ENCODE assay signal across 7 mouse cellular contexts in genomic region chr2:163481539-163482029, GRCm38 (mm10). TPM values are rescaled to one million over a fixed set of nuclear protein-coding genes. Genes with fewer than 3 reads are reported as not detected.
DNase-seq lines count a peak whose midpoint lies in the region; ATAC-seq lines count a peak whose summit lies in the region.

No protein-coding gene starts in this region.

- peak; percentile 39 to 50 for DNase-seq in kidney, adult 8-10 months
- peak; percentile 34 for DNase-seq in lung, postnatal 10 days
- DNase-seq in yolk sac, embryonic 10.5 days (ENCODE audit: low spot score), result peak; percentile 63
- no peak for DNase-seq in adipocyte (ENCODE audit: low spot score)
- no peak for DNase-seq in layer of hippocampus, postnatal 36 days

- peak; percentile 25; the same call in 1 of the 2 replicates for ATAC-seq in common myeloid progenitor, adult 5-6 weeks (replicated peaks; ENCODE audit: low read depth, poor library complexity, severe bottlenecking)
- 0 out of 2 replicates have a peak, but pooled peaks have one; percentile 42 for ATAC-seq in erythroblast, adult 5-6 weeks (replicated peaks; ENCODE audit: low FRiP score, poor library complexity, severe bottlenecking)

RNA-seq across cellular contexts. Expression of gene Fitm2, which starts 9.2 kb away (rescaled TPM):
- total RNA-seq in common myeloid progenitor, adult 5-6 weeks (2017), result 3.9 and 5.2 TPM in 2 replicates
- total RNA-seq in erythroblast, adult 5-6 weeks (2015; ENCODE audit: low replicate concordance), result 0.21 TPM in 1 of 2 replicates, not detected in the other
- total RNA-seq in erythroblast, adult 5-6 weeks (2017; ENCODE audit: low replicate concordance), result 0.77 and 2.2 TPM in 2 replicates
- total RNA-seq in layer of hippocampus, postnatal 36 days (2021), result 10 to 100 TPM; 19.2 to 20.9 TPM

RNA-seq across cellular contexts. Expression of gene R3hdml, which starts 10.5 kb away (rescaled TPM):
- total RNA-seq in common myeloid progenitor, adult 5-6 weeks (2017), result not detected in 2 replicates
- not detected in 2 replicates for total RNA-seq in erythroblast, adult 5-6 weeks (2015; ENCODE audit: low replicate concordance)
- not detected in 2 replicates for total RNA-seq in erythroblast, adult 5-6 weeks (2017; ENCODE audit: low replicate concordance)
- total RNA-seq in layer of hippocampus, postnatal 36 days (2021), result not detected

RNA-seq across cellular contexts. Expression of gene Hnf4a, which starts 25.0 kb away (rescaled TPM):
- total RNA-seq in common myeloid progenitor, adult 5-6 weeks (2017), result 4.1 and 6.1 TPM in 2 replicates
- not detected in 2 replicates for total RNA-seq in erythroblast, adult 5-6 weeks (2015; ENCODE audit: low replicate concordance)
- 0.26 and 0.42 TPM in 2 replicates for total RNA-seq in erythroblast, adult 5-6 weeks (2017; ENCODE audit: low replicate concordance)
- not detected for total RNA-seq in layer of hippocampus, postnatal 36 days (2021)

RNA-seq across cellular contexts. Expression of gene Gdap1l1, which starts 43.3 kb away (rescaled TPM):
- 0.73 TPM in 1 of 2 replicates, not detected in the other for total RNA-seq in common myeloid progenitor, adult 5-6 weeks (2017)
- total RNA-seq in erythroblast, adult 5-6 weeks (2015; ENCODE audit: low replicate concordance), result not detected in 2 replicates
- total RNA-seq in erythroblast, adult 5-6 weeks (2017; ENCODE audit: low replicate concordance), result not detected in 2 replicates
- 10 to 100 TPM; 62.0 to 72.9 TPM for total RNA-seq in layer of hippocampus, postnatal 36 days (2021)

RNA-seq across cellular contexts. Expression of gene Oser1, which starts 57.1 kb away (rescaled TPM):
- total RNA-seq in common myeloid progenitor, adult 5-6 weeks (2017), result 95.2 and 99.9 TPM in 2 replicates
- total RNA-seq in erythroblast, adult 5-6 weeks (2015; ENCODE audit: low replicate concordance), result 15.5 and 27.5 TPM in 2 replicates
- 21.6 and 26.3 TPM in 2 replicates for total RNA-seq in erythroblast, adult 5-6 weeks (2017; ENCODE audit: low replicate concordance)
- 10 to 100 TPM; 19.0 to 19.5 TPM for total RNA-seq in layer of hippocampus, postnatal 36 days (2021)

Comparison
In these comparisons a context has a peak if more than half of its experiments do, and no peak if none do; other contexts are left out.
1. DNase-seq: peak in kidney, adult 8-10 months (2 of 2), lung, postnatal 10 days (single experiment) and yolk sac, embryonic 10.5 days (single experiment); none in adipocyte (single experiment) and layer of hippocampus, postnatal 36 days (0 of 2).